Mouse (Mus musculus) cerebellum, postnatal 36 days (tissue): Measurements from ENCODE around the gene Tnfrsf4.

Experiments used
- DNase-seq, 2 experiments: peaks; one replicate each; pipeline ENCODE4 v3.0.0; 2021 to 2022; ENCODE audit warnings: mixed read lengths in 2 of 2

Gene Tnfrsf4

GRCm38 (mm10) chr4:156013637-156014036 is at the start of gene Tnfrsf4:
Gene Tnfrsf4, plus strand, starts transcription at chr4:156013843.
- DNase-seq: no peak

GRCm38 (mm10) chr4:155964396-155964795 is 49.2 kb upstream of the Tnfrsf4 start:
- DNase-seq: no peak

- DNase-seq: no peak
These were observed 44.5 kb upstream of the Tnfrsf4 start for GRCm38 (mm10) chr4:155969043-155969653.

DNA sequence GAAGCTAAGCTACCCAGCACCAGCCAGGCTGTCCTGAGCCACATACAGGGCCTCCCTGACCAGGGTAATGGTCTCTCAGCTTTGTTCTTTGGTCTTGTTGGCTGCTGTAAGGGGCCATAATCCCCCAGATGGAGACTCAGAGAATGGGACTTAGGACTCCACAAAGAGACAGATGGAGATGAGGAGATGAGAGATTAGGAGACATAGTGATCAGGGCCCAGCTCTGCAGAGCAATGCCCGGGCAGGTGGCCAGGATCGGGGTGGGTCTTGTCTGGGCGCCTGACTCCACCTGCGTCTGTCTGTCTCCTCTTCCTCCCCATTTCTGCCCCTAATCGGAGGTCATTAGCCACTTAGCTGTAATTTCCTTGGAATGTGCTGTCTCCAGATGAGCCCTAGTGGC is 43.4 kb upstream of the Tnfrsf4 start:
- DNase-seq: no peak

GRCm38 (mm10) chr4:155972651-155973050 is 41.0 kb upstream of the Tnfrsf4 start:
- DNase-seq: no peak

DNA sequence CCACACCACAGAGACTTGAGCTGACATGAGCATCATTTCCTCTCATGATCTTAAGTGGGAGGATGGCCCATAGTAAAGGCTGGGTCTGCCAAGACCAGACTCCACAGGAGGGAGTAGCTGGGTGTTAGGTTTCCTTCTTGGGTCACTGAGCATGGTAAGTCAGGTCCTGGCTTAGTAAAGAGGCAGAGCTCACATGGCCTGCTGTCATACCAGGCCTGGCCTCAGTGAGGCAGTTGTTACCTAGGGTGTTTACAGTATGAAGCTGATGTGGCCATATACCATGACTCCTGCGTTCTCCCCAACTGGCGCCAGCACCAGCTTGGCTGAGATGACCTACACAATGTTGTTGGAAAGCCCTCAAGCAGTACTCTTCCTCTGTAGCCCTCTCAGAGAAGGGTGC is 40.4 kb upstream of the Tnfrsf4 start:
- no peak for DNase-seq

DNA sequence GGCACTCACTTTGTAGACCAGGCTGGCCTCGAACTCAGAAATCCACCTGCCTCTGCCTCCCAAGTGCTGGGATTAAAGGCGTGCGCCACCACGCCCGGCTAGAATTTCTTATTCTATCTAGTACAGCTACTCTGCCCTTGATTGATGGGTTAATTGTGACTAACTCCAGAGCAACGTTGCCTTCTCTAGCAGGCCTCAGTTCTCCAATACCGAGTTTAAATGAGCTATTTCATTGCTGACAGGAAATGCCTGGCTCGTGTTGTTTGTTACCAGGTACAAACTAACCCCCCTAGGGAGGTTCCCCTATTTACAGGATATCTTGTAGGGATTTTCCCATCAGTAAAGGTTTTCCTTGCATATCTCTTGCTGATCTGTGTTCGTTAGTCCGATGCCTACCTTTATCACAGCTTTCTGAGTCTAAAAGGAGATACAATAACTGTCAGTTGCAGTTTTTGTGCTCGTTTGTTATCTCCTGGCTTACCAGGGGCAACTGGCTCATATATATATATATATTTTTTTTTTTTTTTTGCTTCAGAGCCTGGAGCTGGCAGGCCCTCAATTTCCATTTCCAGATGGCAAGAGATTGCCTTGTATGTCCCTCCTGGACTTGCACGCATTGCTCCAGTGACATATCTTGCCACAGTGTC is 32.1 kb upstream of the Tnfrsf4 start:
- DNase-seq: no peak

GRCm38 (mm10) chr4:155983788-155984187 is 29.9 kb upstream of the Tnfrsf4 start:
- DNase-seq: no peak

DNA sequence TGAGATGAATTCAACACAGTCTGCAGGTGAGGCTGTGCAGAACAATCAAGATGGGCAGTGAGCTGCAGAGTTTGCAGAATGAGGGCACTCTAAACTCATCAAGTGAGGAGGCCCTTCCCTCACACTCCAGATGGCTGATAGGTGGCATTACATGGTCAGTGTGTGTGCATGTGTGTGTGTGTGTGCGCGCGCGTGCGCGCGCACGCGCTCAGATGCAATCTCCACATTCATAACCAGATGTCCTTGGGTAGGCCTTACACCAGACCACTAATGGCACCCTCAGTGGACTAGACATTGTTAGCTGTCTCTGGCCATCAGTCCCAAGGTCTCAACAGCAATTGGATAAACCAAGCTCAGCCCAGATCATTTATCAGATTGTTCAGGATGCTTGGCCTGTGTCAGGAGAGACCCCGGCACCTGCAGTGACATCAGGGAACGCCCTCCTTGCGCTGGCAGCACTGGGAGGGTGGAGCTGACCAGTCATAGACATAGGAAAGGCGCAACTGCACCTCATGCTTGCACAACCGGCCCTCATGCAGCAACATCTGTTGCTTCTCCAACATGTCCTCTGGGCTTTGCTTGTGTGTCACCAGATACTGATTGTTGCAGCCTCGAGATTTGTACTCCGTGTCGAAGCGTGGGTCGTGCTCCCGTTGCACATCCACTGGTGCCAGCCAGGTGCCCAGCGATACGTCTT is 22.3 kb upstream of the Tnfrsf4 start:
- no peak for DNase-seq

DNA sequence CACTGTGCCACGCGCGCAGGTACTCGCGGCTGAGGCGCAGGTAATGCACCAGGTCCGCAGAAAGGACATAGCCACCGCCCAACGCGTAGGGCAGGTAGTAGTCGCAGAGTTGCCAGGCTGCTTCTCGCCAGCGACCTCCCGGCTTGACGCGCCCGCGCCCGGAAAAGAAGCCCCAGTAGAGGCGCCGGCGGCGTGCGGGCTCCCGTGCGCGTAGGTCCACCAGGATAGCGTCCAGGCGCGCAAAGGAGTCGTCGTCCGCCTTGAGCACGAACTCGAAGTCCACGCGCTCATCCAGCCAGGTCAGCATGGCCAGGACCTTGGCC is 21.8 kb upstream of the Tnfrsf4 start:
- DNase-seq: no peak

GRCm38 (mm10) chr4:155992241-155992905 is 21.3 kb upstream of the Tnfrsf4 start, which contains the start of the genes B3galt6 and Sdf4:
Gene B3galt6, minus strand, starts transcription at chr4:155992649.
Gene Sdf4, plus strand, starts transcription at chr4:155992872.
- peak; percentile 84 to 87 for DNase-seq

DNA sequence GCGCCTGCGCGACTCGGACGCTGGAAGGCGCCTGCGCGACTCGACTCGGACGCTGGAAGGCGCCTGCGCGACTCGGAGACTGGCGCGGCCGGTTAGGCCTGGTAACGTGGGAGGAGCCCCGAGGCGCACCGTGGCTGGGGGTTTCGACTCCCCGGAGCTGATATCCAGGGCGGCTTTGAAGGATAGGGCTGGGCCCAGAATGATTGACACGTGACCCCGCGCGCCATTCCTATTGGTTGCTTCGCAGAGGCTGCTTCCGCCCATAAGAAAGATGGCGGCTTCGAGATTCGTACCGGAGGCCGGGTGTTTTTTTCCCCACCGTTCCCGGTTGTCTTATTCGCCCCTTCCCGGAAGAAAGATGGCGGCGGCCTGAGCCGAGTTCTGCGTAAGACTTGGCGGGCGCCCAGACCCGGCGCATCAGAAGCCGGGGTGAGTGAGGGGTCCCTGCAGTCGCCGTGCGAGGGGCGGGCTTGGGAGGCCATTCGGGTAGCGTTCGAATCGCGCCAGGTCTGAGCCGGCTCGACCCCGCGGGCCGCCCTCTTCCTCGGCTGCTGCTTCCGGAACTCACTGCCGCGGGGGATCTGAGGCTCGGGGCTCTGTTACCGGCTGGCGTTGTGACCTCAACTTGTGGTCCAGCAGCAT is 20.6 kb upstream of the Tnfrsf4 start:
- peak; percentile 94 to 99 for DNase-seq

GRCm38 (mm10) chr4:155993606-155994005 is 20.0 kb upstream of the Tnfrsf4 start:
- no peak for DNase-seq

- DNase-seq: no peak
These were observed 9.5 kb upstream of the Tnfrsf4 start for GRCm38 (mm10) chr4:156004109-156004508.

DNA sequence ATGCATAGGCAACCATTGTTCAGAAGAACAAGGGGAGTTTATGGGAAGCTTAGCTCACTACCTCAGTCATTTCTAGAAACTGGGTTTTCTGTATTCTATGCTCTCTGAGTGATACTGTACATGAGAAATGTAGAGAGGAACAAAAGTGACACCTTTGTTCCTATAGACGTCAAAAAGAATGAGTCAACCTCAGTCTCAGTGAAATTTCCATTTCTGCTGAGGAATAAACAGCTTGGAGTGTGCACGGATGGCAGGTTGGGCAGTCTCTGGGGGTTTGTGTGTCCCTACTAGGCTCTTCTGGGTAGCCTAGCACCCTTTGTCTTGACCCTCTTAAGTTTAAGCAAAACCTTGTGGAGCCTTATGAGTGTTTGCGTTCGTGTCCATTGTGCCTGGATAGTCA is 5.3 kb upstream of the Tnfrsf4 start:
- DNase-seq: no peak

- no peak for DNase-seq
These were observed 793 bp downstream of the Tnfrsf4 start for GRCm38 (mm10) chr4:156014436-156014835.

GRCm38 (mm10) chr4:156019771-156020170 is 6.1 kb downstream of the Tnfrsf4 start:
- DNase-seq: no peak

GRCm38 (mm10) chr4:156021381-156021780 is 7.7 kb downstream of the Tnfrsf4 start:
- DNase-seq: no peak

- no peak for DNase-seq
These were observed 8.3 kb downstream of the Tnfrsf4 start for GRCm38 (mm10) chr4:156021942-156022419.

GRCm38 (mm10) chr4:156023520-156023919 is 9.9 kb downstream of the Tnfrsf4 start:
- DNase-seq: no peak

DNA sequence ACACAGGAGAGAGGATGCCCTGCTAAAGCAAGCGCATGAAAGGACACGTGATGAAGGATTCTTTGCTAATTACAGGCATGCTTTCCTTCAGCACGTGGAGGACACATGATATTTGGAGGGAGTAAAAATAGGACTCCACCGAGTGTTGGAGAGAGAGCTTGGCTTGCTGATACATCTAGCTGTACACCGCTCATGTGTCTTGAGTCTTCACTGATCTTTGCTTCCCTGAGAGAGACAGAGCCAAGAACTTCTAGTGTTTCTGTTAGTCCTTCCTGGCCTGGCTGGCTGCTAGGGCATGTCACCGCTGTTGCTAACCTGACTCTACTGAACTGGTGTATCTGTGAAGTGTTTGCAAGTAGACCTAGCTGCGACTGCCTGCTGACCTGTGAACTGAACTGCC is 10.5 kb downstream of the Tnfrsf4 start:
- DNase-seq: no peak

GRCm38 (mm10) chr4:156026013-156026412 is 12.4 kb downstream of the Tnfrsf4 start, which contains the start of gene Tnfrsf18:
Gene Tnfrsf18, plus strand, starts transcription at chr4:156026164.
- DNase-seq: no peak

GRCm38 (mm10) chr4:156028580-156028979 is 14.9 kb downstream of the Tnfrsf4 start:
- DNase-seq: no peak
